Mouse (Mus musculus) common myeloid progenitor, adult 5-6 weeks (primary cell): ENCODE measurements around the gene Epha10. TPM values are rescaled to one million over a fixed set of nuclear protein-coding genes. Genes with fewer than 3 reads are reported as not detected.

ENCODE experiments used
- ATAC-seq: replicated peaks from 2 replicates; pipeline ENCODE4 v1.8.0; 2016; ENCODE audit warnings: low read depth, mild to moderate bottlenecking, moderate TSS enrichment, inconsistent platforms; ENCODE audit not compliant: poor library complexity, severe bottlenecking
- total RNA-seq: library from RNA; stranded (forward); fragments of 200-1000, 187-1606 nt; gene quantifications from 2 replicates; pipeline ENCODE4 v1.2.3, GENCODE M21; 2017

The Epha10 gene
- total RNA-seq, 1 experiment from 2014 or later: not detected

DNA sequence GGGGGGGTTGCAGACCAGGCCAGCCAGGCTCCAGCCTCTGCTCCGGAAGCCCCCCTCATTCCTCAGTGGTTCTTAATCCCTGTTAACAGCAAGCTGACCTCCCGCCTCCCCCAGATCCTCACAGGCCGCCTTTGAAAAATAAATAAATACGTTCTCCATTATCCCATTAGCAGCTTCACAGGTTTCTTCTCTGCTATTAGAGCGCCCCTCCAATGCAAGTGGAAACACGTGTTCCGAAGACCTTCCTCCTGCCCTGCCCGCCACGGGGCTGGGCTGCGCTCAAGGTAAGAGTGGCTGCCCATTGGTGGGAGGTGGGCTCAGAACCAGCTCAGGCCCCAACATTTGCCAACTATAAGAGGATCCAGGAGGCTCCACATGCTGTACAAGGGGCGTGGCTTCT lies 81.9 kb downstream of the Epha10 start:
- no peak for ATAC-seq

GRCm38 (mm10) chr4:124964912-124965599 lies 84.4 kb downstream of the Epha10 start:
- no peak for ATAC-seq

Other genes with a start within 250 kb of the Epha10 start
- gene Pou3f1, start 224.1 kb upstream of the Epha10 start, total RNA-seq: not detected in 2 replicates
- 86.8 and 98.8 TPM in 2 replicates for gene Utp11, start 187.3 kb upstream of the Epha10 start, total RNA-seq
- gene Fhl3, start 180.2 kb upstream of the Epha10 start, total RNA-seq: 4.1 and 5.3 TPM in 2 replicates
- 162 and 189 TPM in 2 replicates for gene Sf3a3, start 166.1 kb upstream of the Epha10 start, total RNA-seq
- gene Inpp5b, start 139.0 kb upstream of the Epha10 start, total RNA-seq: 32.2 and 50.2 TPM in 2 replicates
- gene Mtf1, start 78.8 kb upstream of the Epha10 start, total RNA-seq: 26.1 and 35.9 TPM in 2 replicates
- 33.4 and 55.0 TPM in 2 replicates for gene Yrdc, start 30.2 kb upstream of the Epha10 start, total RNA-seq
- 2.9 and 7.0 TPM in 2 replicates for gene 1110065P20Rik, start 29.7 kb upstream of the Epha10 start, total RNA-seq
- 0.55 TPM in 1 of 2 replicates, not detected in the other for gene Maneal, start 18.7 kb upstream of the Epha10 start, total RNA-seq
- gene 9930104L06Rik, start 56.1 kb downstream of the Epha10 start, total RNA-seq: 12.0 and 14.3 TPM in 2 replicates
- 108 and 117 TPM in 2 replicates for gene Cdca8, start 58.4 kb downstream of the Epha10 start, total RNA-seq
- 2.4 TPM in 1 of 2 replicates, not detected in the other for gene Rspo1, start 105.5 kb downstream of the Epha10 start, total RNA-seq
- gene Gnl2, start 135.7 kb downstream of the Epha10 start, total RNA-seq: 182 and 228 TPM in 2 replicates
- gene Dnali1, start 184.8 kb downstream of the Epha10 start, total RNA-seq: not detected in 2 replicates
- gene Snip1, start 185.8 kb downstream of the Epha10 start, total RNA-seq: 22.0 and 27.8 TPM in 2 replicates
- gene Meaf6, start 204.2 kb downstream of the Epha10 start, total RNA-seq: 43.8 and 44.0 TPM in 2 replicates
- gene Zc3h12a, start 246.9 kb downstream of the Epha10 start, total RNA-seq: 8.1 and 9.6 TPM in 2 replicates